Mouse (Mus musculus) bone marrow, adult 2 months (tissue): ENCODE results near the gene Tpp1.

Experiments used
- CTCF ChIP-seq: fragments of 200-500 bp; IDR thresholded peaks from 2 replicates; pipeline ENCODE4 v1.5.1; 2011; ENCODE audit warnings: low read length, control low read depth; ENCODE audit not compliant: control insufficient read depth, insufficient read depth
- POLR2A ChIP-seq: fragments of 200-500 bp; IDR thresholded peaks from 2 replicates; pipeline ENCODE4 v1.6.1; 2011; ENCODE audit warnings: low read depth, mild to moderate bottlenecking, control low read depth, low read length, borderline replicate concordance; ENCODE audit not compliant: control insufficient read depth

- TF ChIP-seq CTCF: no peak
- TF ChIP-seq POLR2A: no peak
Measured at GRCm38 (mm10) chr7:105761813-105762484, 9.9 kb upstream of the Tpp1 start.
